Mouse (Mus musculus) small intestine, adult 2 months (tissue): ENCODE results near the gene Spast. TPM values are rescaled to one million over a fixed set of nuclear protein-coding genes. Genes with fewer than 3 reads are reported as not detected.

Experiments used
- H3K27ac ChIP-seq: fragments of 200-500 bp; 2 replicates; pipeline ENCODE4 v1.5.1; 2012; ENCODE audit warnings: low read depth, low read length, control low read depth, inconsistent platforms; ENCODE audit not compliant: insufficient read depth
- H3K27me3 ChIP-seq: fragments of 200-500 bp; 2 replicates; pipeline ENCODE4 v1.6.1; 2012; ENCODE audit warnings: mild to moderate bottlenecking, moderate library complexity, low read length, inconsistent platforms; ENCODE audit not compliant: control insufficient read depth, insufficient read depth
- H3K36me3 ChIP-seq: fragments of 200-500 bp; 2 replicates; pipeline ENCODE4 v1.6.1; 2012; ENCODE audit warnings: mild to moderate bottlenecking, low read length, control low read depth, inconsistent platforms; ENCODE audit not compliant: control insufficient read depth, insufficient read depth
- H3K4me1 ChIP-seq: fragments of 200-500 bp; 2 replicates; pipeline ENCODE4 v1.6.1; 2012; ENCODE audit warnings: low read length, inconsistent platforms, mixed read lengths; ENCODE audit not compliant: control insufficient read depth, insufficient read depth, insufficient read length
- H3K4me3 ChIP-seq: fragments of 200-500 bp; 2 replicates; pipeline ENCODE4 v1.5.1; 2012; ENCODE audit warnings: low read depth, mild to moderate bottlenecking, control low read depth, inconsistent platforms, low read length, moderate library complexity
- CTCF ChIP-seq: fragments of 200-500 bp; IDR thresholded peaks from 2 replicates; pipeline ENCODE4 v1.5.1; 2012; ENCODE audit warnings: low read depth, mild to moderate bottlenecking, control low read depth, inconsistent platforms, low read length, moderate library complexity, mixed read lengths; ENCODE audit not compliant: insufficient replicate concordance, insufficient read length; ENCODE audit errors: extremely low read depth
- POLR2A ChIP-seq: fragments of 200-500 bp; IDR thresholded peaks from 2 replicates; pipeline ENCODE4 v1.6.1; 2012; ENCODE audit warnings: low read depth, mild to moderate bottlenecking, control low read depth, inconsistent platforms, low read length, moderate library complexity
- WGBS: fragments of 180-500 bp; shearing (Covaris S2); methylation state at CpG from one replicate; pipeline ENCODE4 v1.1.7; 2018; 5-methylcytosine and 5-hydroxymethylcytosine counted together
- polyA plus RNA-seq: library from polyadenylated mRNA; depleted of rRNA; stranded (reverse); fragments of >200 nt; gene quantifications from 2 replicates; pipeline ENCODE4 v1.2.3, GENCODE M21; 2012; rRNA removed

The Spast gene
- polyA plus RNA-seq, 1 experiment: 7.0 TPM

- 90% methylated on average over 5 of the region's 5 CpGs for WGBS
These were observed 93.8 kb downstream of the Spast start for GRCm38 (mm10) chr17:74432631-74433030.

GRCm38 (mm10) chr17:74437762-74438161, 99.0 kb downstream of the Spast start:
- no peaks in the 10 kb centered on the region for H3K4me1 ChIP-seq
- peak overlapping the region; percentile 48 for H3K27ac ChIP-seq
- TF ChIP-seq POLR2A (no peak), CTCF (no peak)
- no peak overlapping the region for H3K4me3 ChIP-seq
- 28% methylated on average over 9 of the region's 9 CpGs for WGBS
- peaks cover 47% of the 10 kb centered on the region for H3K36me3 ChIP-seq
- no peaks in the 10 kb centered on the region for H3K27me3 ChIP-seq

More at GRCm38 (mm10) chr17:74432631-74433030, 93.8 kb downstream of the Spast start:
- peaks cover 59% of the 10 kb centered on the region for H3K36me3 ChIP-seq
- no peak overlapping the region for H3K27ac ChIP-seq
- H3K4me3 ChIP-seq: no peak overlapping the region
- no peak for TF ChIP-seq CTCF
- TF ChIP-seq POLR2A: no peak
- no peaks in the 10 kb centered on the region for H3K27me3 ChIP-seq
- no peaks in the 10 kb centered on the region for H3K4me1 ChIP-seq

GRCm38 (mm10) chr17:74440486-74440885, 101.7 kb downstream of the Spast start:
- Histone ChIP-seq H3K27me3 (no peaks in the 10 kb centered on the region), H3K4me1 (no peaks in the 10 kb centered on the region), H3K4me3 (no peak overlapping the region), H3K27ac (no peak overlapping the region), H3K36me3 (peaks cover 47% of the 10 kb centered on the region)
- TF ChIP-seq CTCF: no peak
- TF ChIP-seq POLR2A: no peak
- 64% methylated on average over 5 of the region's 5 CpGs for WGBS

Other genes starting within 250 kb of the Spast start
- 11.0 and 11.6 TPM in 2 replicates for gene Memo1, start 43.5 kb upstream of the Spast start, polyA plus RNA-seq
- 10.3 and 17.8 TPM in 2 replicates for gene Dpy30, start 15.0 kb upstream of the Spast start, polyA plus RNA-seq
- 9.6 and 14.6 TPM in 2 replicates for gene Slc30a6, start 56.6 kb downstream of the Spast start, polyA plus RNA-seq
- 4.2 and 6.9 TPM in 2 replicates for gene Nlrc4, start 120.2 kb downstream of the Spast start, polyA plus RNA-seq
- gene Yipf4, start 150.5 kb downstream of the Spast start, polyA plus RNA-seq: 83.8 and 179 TPM in 2 replicates
- gene Birc6, start 189.3 kb downstream of the Spast start, polyA plus RNA-seq: 31.8 and 80.8 TPM in 2 replicates